Mouse (Mus musculus): Measurements from ENCODE around the gene Olfr807.

DNA sequence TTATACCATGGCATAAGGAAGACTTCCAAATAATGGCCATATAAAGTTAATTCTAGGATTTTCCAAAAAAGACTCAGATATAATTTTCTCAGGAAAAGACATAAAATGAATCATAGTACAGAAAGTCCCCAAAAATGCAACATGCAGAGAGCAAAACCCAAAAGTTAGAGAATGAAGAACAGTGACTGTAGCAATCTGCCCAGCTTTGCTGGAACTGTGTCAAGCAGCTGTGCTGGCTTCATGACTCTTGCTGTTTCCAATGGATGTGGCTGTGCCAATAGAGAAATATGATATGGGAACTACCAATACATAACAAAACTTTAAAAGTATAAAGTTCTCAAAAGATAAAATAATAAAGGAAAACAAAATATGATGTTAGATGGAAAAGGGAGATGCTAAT, 20.5 kb upstream of the Olfr807 start:
- TF ChIP-seq TCF12 (IDR thresholded peaks at IDR 0.05; ENCODE audit: insufficient read depth, poor library complexity, severe bottlenecking) (peak; percentile 28), POLR2A (IDR thresholded peaks at IDR 0.05; ENCODE audit: insufficient read length, low read depth) (no peak), TCF3 (IDR thresholded peaks at IDR 0.05; ENCODE audit: insufficient read length, low read depth) (no peak), POLR2AphosphoS2 (IDR thresholded peaks at IDR 0.05; ENCODE audit: insufficient read length, low read depth) (no peak)
